Mouse (Mus musculus) lung, postnatal 0 days (tissue): ENCODE data around the gene Adamtsl4. TPM values are rescaled to one million over a fixed set of nuclear protein-coding genes. Genes with fewer than 3 reads are reported as not detected.

Experiments
- ATAC-seq: fragments of 200-750 bp; cut with Nextera tagmentation; 2 replicates; pipeline ENCODE4 v1.8.0; 2017; ENCODE audit warnings: moderate library complexity
- DNase-seq: peaks from one replicate; pipeline ENCODE4 v3.0.0-alpha.2; 2016; ENCODE audit warnings: low spot score
- H3K27ac ChIP-seq: fragments of 300-500 bp; sonication (generic); 2 replicates; pipeline ENCODE4 v1.5.1; 2014; ENCODE audit warnings: antibody characterized with exemption, mild to moderate bottlenecking, low read length, mixed read lengths
- H3K27me3 ChIP-seq: fragments of 300-500 bp; sonication (generic); replicated peaks from 2 replicates; pipeline ENCODE4 v1.6.1; 2014; ENCODE audit warnings: low read length, mixed read lengths; ENCODE audit not compliant: insufficient read depth
- H3K36me3 ChIP-seq: fragments of 300-500 bp; sonication (generic); 2 replicates; pipeline ENCODE4 v1.6.1; 2014; ENCODE audit warnings: low read length, mixed read lengths; ENCODE audit not compliant: insufficient read depth
- H3K4me1 ChIP-seq: fragments of 300-500 bp; sonication (generic); 2 replicates; pipeline ENCODE4 v1.6.1; 2014; ENCODE audit warnings: antibody characterized with exemption, low read depth, low read length, mixed read lengths; ENCODE audit not compliant: insufficient read depth
- H3K4me2 ChIP-seq: fragments of 300-500 bp; sonication (generic); replicated peaks from 2 replicates; pipeline ENCODE4 v1.6.1; 2014; ENCODE audit warnings: low read depth, mild to moderate bottlenecking, low read length, moderate library complexity, mixed read lengths
- H3K4me3 ChIP-seq: fragments of 300-500 bp; sonication (generic); 2 replicates; pipeline ENCODE4 v1.5.1; 2014; ENCODE audit warnings: low read depth, low read length
- H3K9ac ChIP-seq: fragments of 300-500 bp; sonication (generic); replicated peaks from 2 replicates; pipeline ENCODE4 v1.6.1; 2014; ENCODE audit warnings: low read depth, mild to moderate bottlenecking
- H3K9me3 ChIP-seq: fragments of 300-500 bp; sonication (generic); 2 replicates; pipeline ENCODE4 v1.6.1; 2016; ENCODE audit warnings: low read length, mixed read lengths
- CTCF ChIP-seq: IDR thresholded peaks from 2 replicates; pipeline ENCODE4 v1.5.1; 2016; ENCODE audit warnings: antibody characterized with exemption, mild to moderate bottlenecking
- EP300 ChIP-seq: IDR thresholded peaks from 2 replicates; pipeline ENCODE4 v1.6.1; 2016; ENCODE audit warnings: antibody characterized with exemption, mild to moderate bottlenecking, control low read depth
- WGBS: fragments of 180-500 bp; shearing (Covaris S2); extraction: QIAGEN DNeasy Blood & Tissue Kit; methylation state at CpG from one replicate; pipeline ENCODE4 v1.1.7; 2014; 5-methylcytosine and 5-hydroxymethylcytosine counted together
- polyA plus RNA-seq: library from polyadenylated mRNA; unstranded; fragments of >200 nt; fragmentation: Nextera tagmentation; extraction: Ambion mirVana; gene quantifications from 2 replicates; pipeline ENCODE4 v1.2.1, GENCODE M21; 2015

Gene Adamtsl4
- polyA plus RNA-seq = 11.8 and 13.2 TPM in 2 replicates

DNA sequence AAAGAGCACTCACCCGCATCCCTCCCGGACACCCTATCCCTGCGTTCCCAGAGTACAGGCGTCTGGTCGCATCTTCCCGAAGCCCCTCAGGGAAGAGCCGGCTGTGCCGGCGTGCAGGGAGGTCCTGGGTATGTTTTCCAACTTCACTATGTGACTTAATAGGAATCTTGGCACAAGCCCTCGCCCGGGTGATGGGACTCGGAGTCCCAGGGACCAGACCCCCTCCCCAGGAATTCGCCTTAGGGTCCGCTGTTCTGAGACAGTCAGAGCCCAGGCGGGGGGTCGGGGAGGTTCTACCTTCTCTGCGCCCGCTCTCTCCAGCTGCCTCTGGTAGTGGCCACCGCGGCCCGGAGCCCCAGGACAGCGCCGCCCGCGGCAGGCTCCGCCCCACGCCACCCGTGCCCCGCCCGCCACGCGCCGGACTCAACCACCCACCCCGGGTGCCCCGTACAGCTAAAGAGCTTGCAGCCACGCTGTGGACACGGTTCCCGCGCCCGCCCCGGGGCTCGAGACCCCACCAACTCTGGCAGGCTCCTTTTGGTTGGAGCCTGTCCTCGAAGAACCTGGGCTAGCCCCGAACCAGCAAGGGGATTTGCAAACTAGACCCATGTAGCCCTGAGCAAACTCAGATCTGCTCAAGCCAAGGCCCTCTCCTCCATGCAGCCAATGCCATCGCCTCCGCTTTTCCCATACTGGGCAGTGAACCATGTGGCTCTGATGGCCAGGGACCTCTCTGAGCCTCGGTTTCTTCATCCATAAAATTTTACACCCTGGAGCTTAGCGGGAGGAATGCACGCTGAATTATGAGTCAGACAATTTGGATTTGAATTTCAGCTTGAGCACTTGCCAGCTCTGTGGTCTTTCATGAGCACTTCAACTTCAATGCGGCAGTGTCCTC, at the start of gene Adamtsl4:
Gene Adamtsl4 (minus strand): TSS at position 394 of the 898 bp plus-strand sequence.
- H3K4me3 ChIP-seq = peak within 1 kb of the TSS; percentile 55
- ATAC-seq = peak; percentile 79
- H3K4me2 ChIP-seq = peak within 1 kb of the TSS; percentile 85
- H3K9ac ChIP-seq = peak within 1 kb of the TSS; percentile 54
- H3K36me3 ChIP-seq = no peaks in the 10 kb centered on the region
- TF ChIP-seq CTCF = peak; percentile 19
- TF ChIP-seq EP300 = no peak
- H3K4me1 ChIP-seq = peaks cover 2% of the 10 kb centered on the region; the same call in 1 of the 2 replicates
- H3K27ac ChIP-seq = peak within 1 kb of the TSS; percentile 91
- peak; percentile 89 for DNase-seq
- H3K9me3 ChIP-seq = no peaks in the 10 kb centered on the region
- no peaks in the 10 kb centered on the region for H3K27me3 ChIP-seq
- 3% methylated on average over 39 of the region's 50 CpGs for WGBS

DNA sequence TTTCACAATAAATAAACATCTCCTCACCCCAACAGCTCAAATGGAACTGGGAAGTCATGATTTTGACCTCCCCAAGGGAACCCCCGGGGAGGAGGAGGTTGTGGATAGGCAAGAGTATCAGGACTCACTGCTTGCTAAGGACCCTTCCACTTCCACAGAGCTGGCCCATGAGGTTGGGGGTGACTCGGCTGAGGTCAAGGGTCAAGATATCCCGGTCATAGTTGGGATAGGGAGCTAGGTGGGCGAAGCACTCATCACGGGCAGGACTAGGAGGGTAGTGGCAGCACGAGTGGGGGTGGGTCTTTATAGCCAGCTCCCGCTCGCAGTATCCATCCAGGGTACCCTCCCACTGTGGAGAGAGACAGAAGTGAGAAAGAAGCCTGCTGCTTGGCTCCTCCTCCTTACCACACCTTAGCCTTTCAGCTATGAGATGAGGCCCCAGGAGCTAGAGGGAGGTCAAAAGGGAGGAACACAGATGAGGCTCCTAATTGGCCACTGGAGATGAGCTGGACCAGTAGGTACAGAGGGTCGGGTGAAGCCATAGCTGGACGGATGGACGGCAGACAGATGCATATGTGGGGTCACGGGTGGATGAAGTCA, 47.5 kb upstream of the Adamtsl4 start:
- 87% methylated on average over 12 of the region's 12 CpGs for WGBS
- H3K4me3 ChIP-seq = no peak overlapping the region
- peak overlapping the region; percentile 60; the same call in 1 of the 2 replicates for H3K27ac ChIP-seq
- H3K4me1 ChIP-seq = peaks cover 14% of the 10 kb centered on the region
- H3K4me2 ChIP-seq = no peak overlapping the region
- H3K27me3 ChIP-seq = no peaks in the 10 kb centered on the region
- ATAC-seq (no peak), DNase-seq (peak; percentile 16)
- TF ChIP-seq CTCF (no peak), EP300 (no peak)
- H3K9ac ChIP-seq = no peak overlapping the region
- H3K36me3 ChIP-seq = no peaks in the 10 kb centered on the region
- H3K9me3 ChIP-seq = no peaks in the 10 kb centered on the region

DNA sequence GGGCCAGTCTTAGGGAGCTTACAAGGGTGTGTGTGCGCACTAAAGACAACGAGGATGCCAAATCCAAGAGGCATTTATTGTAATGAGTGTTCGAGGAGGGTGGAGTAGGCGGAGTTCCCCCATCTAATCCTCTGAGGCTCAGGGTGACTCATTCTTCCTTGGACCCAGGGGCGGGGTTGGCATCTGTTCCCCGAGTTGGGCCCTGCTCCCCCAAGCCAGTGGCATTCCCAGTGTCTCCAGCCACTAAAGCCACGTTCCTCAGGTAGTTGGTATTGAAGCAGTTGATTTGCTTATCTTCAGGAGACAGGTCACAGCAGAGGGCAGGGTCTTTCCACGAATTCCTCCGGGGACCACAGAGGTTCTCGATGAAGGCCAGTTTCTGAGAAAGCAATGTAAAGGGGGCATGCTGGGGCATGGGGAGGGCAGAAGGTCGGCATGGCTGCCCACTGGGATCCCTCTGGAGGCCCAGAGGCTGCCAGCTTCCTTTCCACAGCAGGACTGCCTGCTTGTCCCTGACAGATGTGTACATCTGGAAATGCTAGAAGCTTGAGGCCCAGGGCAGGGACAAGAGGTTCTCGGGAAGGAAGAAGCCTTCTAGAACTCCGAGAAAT, 46.5 kb upstream of the Adamtsl4 start:
- ATAC-seq (0 out of 2 replicates have a peak, but pooled peaks have one; percentile 2), DNase-seq (peak; percentile 26)
- TF ChIP-seq EP300 (no peak), CTCF (no peak)
- no peak overlapping the region for H3K9ac ChIP-seq
- H3K4me2 ChIP-seq = no peak overlapping the region
- H3K36me3 ChIP-seq = no peaks in the 10 kb centered on the region
- WGBS = 62% methylated on average over 13 of the region's 13 CpGs
- H3K27me3 ChIP-seq = no peaks in the 10 kb centered on the region
- H3K9me3 ChIP-seq = no peaks in the 10 kb centered on the region
- no peak overlapping the region for H3K4me3 ChIP-seq
- peaks cover 9% of the 10 kb centered on the region for H3K4me1 ChIP-seq
- peak overlapping the region; percentile 60; the same call in 1 of the 2 replicates for H3K27ac ChIP-seq

DNA sequence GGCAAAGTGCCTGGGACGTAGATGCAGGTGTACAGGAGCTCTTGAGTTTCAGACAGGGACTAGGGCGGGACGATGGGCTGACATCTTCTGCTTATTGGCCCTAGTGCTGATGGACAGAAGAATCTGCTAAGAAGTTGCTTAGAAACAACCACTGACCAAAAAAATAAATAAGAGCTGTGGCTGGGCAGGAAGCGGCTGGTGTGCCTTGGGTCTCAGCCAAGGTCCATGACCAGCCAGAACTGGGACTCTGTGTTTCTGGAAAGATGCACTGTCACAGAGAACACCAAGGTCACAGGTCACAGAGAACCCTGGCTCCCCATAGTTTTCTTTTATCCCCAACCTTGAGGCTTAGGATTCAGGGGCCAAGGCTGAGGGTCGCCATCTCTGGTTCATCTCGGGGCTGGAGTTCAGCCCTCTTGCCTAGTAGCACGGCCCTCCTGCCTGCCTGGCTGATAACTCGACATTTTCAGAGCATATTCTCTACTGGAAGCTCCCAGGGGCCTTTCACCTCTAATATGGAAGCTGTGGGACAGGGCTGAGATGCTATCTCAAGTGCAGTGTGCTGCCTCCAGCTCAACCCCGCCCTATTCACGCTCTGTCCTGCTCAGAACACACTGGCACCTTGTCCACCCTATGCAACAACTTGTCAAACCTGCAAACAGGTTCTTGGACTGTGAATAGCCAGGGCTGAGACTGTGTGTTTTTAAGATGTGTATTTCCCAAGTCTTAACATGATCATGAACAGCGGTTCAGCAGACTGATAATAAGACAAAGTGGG, 45.2 kb upstream of the Adamtsl4 start:
- Histone ChIP-seq H3K4me2 (no peak overlapping the region), H3K9ac (no peak overlapping the region)

DNA sequence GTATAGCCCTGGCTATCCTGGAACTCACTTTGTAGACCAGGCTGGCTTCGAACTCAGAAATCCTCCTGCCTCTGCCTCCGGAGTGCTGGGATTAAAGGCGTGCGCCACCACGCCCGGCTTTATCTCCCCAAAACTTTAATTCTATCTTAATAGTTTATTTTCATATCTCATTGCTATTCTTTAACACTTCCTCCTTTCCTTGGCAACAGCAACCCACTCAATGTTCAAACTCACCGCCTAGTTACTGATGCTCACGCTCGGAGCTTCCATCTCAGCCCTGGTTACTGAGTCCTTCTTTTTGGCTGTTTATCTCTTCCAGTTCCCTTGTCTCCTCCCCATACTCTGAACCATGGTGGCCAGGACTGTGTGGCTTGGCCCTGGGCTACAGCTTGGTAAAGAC, 44.6 kb upstream of the Adamtsl4 start:
- no peak for TF ChIP-seq CTCF
- ATAC-seq (peak; percentile 32), DNase-seq (no peak)
- Histone ChIP-seq H3K9me3 (no peaks in the 10 kb centered on the region), H3K27me3 (no peaks in the 10 kb centered on the region), H3K4me2 (no peak overlapping the region), H3K4me1 (peaks cover 6% of the 10 kb centered on the region; the same call in 1 of the 2 replicates), H3K9ac (no peak overlapping the region), H3K27ac (peak overlapping the region; percentile 70), H3K4me3 (no peak overlapping the region), H3K36me3 (no peaks in the 10 kb centered on the region)
- WGBS = 84% methylated on average over 9 of the region's 9 CpGs

More for the DNA sequence above, 45.2 kb upstream of the Adamtsl4 start:
- TF ChIP-seq CTCF (no peak), EP300 (peak; percentile 49; the same call in 1 of the 2 replicates)
- peaks cover 7% of the 10 kb centered on the region; the same call in 1 of the 2 replicates for H3K4me1 ChIP-seq
- peak overlapping the region; percentile 70 for H3K27ac ChIP-seq
- ATAC-seq = peak; percentile 78
- H3K4me3 ChIP-seq = no peak overlapping the region
- peak; percentile 84 for DNase-seq
- H3K27me3 ChIP-seq = no peaks in the 10 kb centered on the region
- H3K9me3 ChIP-seq = no peaks in the 10 kb centered on the region
- no peaks in the 10 kb centered on the region for H3K36me3 ChIP-seq
- WGBS = 67% methylated on average over 11 of the region's 11 CpGs
